33 mouse cellular contexts compared by ENCODE assay signal in genomic region chr11:106102866-106103265, GRCm38 (mm10). TPM values are rescaled to one million over a fixed set of nuclear protein-coding genes. Genes with fewer than 3 reads are reported as not detected.
A peak's percentile ranks its signal among the peaks of the same experiment; 100 is the strongest.
DNase-seq lines count a peak whose midpoint lies in the region; ATAC-seq and TF ChIP-seq lines count a peak whose summit lies in the region.
"Had no signal": no experiment of that assay in that cellular context is flagged by ENCODE, and none has a peak within 500 bp of the region (broad histone marks: within the 10 kb centered on the region; RNA-seq: fewer than 3 reads in every experiment).

No protein-coding gene starts in this region.

- peaks cover 30% of the 10 kb centered on the region for H3K36me3 ChIP-seq in heart, embryonic 10.5 days
- H3K36me3 ChIP-seq in liver, adult 2 months (ENCODE audit: control insufficient read depth, insufficient read depth, low read length) = peaks cover 2% of the 10 kb centered on the region; the same call in 1 of the 2 replicates
- H3K36me3 ChIP-seq in liver, embryonic 12.5 days = 0 out of 2 replicates have a peak, but pooled peaks cover 11% of the 10 kb centered on the region

- no peak overlapping the region for H3K4me3 ChIP-seq in heart, embryonic 10.5 days
- no peak overlapping the region for H3K4me3 ChIP-seq in liver, adult 2 months (ENCODE audit: insufficient read depth, low read depth, low read length)
- no peak overlapping the region for H3K4me3 ChIP-seq in liver, embryonic 12.5 days
- H3K4me3 ChIP-seq: forebrain, embryonic 10.5 days; forebrain, embryonic 13.5 days; heart, adult 2 months; hindbrain, embryonic 10.5 days had no signal

- H3K27me3 ChIP-seq in heart, embryonic 10.5 days (ENCODE audit: insufficient read depth, poor library complexity, severe bottlenecking) = no peaks in the 10 kb centered on the region
- no peaks in the 10 kb centered on the region for H3K27me3 ChIP-seq in liver, adult 2 months (ENCODE audit: control insufficient read depth, insufficient read depth, low read length)
- no peaks in the 10 kb centered on the region for H3K27me3 ChIP-seq in liver, embryonic 12.5 days (replicated peaks)
- H3K27me3 ChIP-seq: CH12.LX; forebrain, embryonic 13.5 days had no signal

- H3K9me3 ChIP-seq in heart, embryonic 10.5 days = no peaks in the 10 kb centered on the region
- H3K9me3 ChIP-seq in liver, embryonic 12.5 days (replicated peaks) = no peaks in the 10 kb centered on the region
- H3K9me3 ChIP-seq: forebrain, embryonic 10.5 days; forebrain, embryonic 13.5 days; G1E; hindbrain, embryonic 10.5 days had no signal

- no peaks in the 10 kb centered on the region for H3K4me1 ChIP-seq in heart, embryonic 10.5 days
- H3K4me1 ChIP-seq in liver, adult 2 months (ENCODE audit: control insufficient read depth, insufficient read depth, low read length) = peaks cover 12% of the 10 kb centered on the region
- no peaks in the 10 kb centered on the region for H3K4me1 ChIP-seq in liver, embryonic 12.5 days
- H3K4me1 ChIP-seq: forebrain, embryonic 10.5 days; forebrain, embryonic 13.5 days; hindbrain, embryonic 10.5 days had no signal

- intact Hi-C loops in gastrocnemius, postnatal 14 days (cut with DNase I; ENCODE audit: low total_unique reads) = no loop called here
- intact Hi-C loops in heart, postnatal 10 days (cut with DNase I) = no loop called here

- 0 out of 2 replicates have a peak overlapping the region, but pooled peaks have one; percentile 43 for H3K9ac ChIP-seq in liver, adult 2 months (ENCODE audit: low read depth, low read length)
- H3K9ac ChIP-seq in liver, embryonic 12.5 days = no peak overlapping the region
- H3K9ac ChIP-seq: forebrain, embryonic 13.5 days; hindbrain, embryonic 14.5 days had no signal

- no peak for TF ChIP-seq POLR2A in liver, adult 2 months (IDR thresholded peaks at IDR 0.05; ENCODE audit: extremely low read depth, insufficient read depth, low read length)

- 89% methylated on average over 3 of the region's 3 CpGs for WGBS in heart, embryonic 10.5 days
- 36% methylated on average over 3 of the region's 3 CpGs for WGBS in liver, adult 2 months
- WGBS in liver, embryonic 12.5 days (ENCODE audit: insufficient replicate concordance) = 65% methylated on average over 3 of the region's 3 CpGs

- no peak overlapping the region for H3K4me2 ChIP-seq in liver, embryonic 12.5 days
- H3K4me2 ChIP-seq: forebrain, embryonic 13.5 days; hindbrain, embryonic 14.5 days had no signal

- TF ChIP-seq CTCF in liver, adult 2 months (IDR thresholded peaks at IDR 0.05; ENCODE audit: low read depth, low read length) = no peak

- peak; percentile 16 for DNase-seq in gastrocnemius, postnatal 14 days
- DNase-seq in gastrocnemius, adult 8-10 months (ENCODE audit: low spot score in 2 of 2) = no peak
- peak; percentile 22 to 24 for DNase-seq in heart, postnatal 10 days
- no peak for DNase-seq in heart, embryonic 10.5 days (ENCODE audit: low spot score)
- peak; percentile 82 for DNase-seq in liver, adult 2 months (ENCODE audit: extremely low read depth, low read depth, low spot score)
- peak; percentile 30 for DNase-seq in brain, adult 2 months (ENCODE audit: low read depth, low spot score)
- DNase-seq in cerebellum, adult 11-12 months = no peak
- DNase-seq: adrenal gland, adult 8-10 months; adrenal gland, postnatal 25 days; B cell, adult 2 months; cerebellum, adult 11 months; cerebellum, adult 8-10 months; cerebellum, postnatal 14 days; gastrocnemius, postnatal 25 days; heart, postnatal 36 days; kidney, adult 18-20 months; kidney, adult 9 months had no signal

- ATAC-seq in liver, embryonic 12.5 days = no peak
- ATAC-seq: forebrain, embryonic 13.5 days; forebrain, embryonic 16.5 days; hindbrain, postnatal 0 days; inflammation-experienced regulatory T-cells, adult 6 months; intestine, embryonic 16.5 days had no signal

- H3K27ac ChIP-seq in heart, embryonic 10.5 days = no peak overlapping the region
- H3K27ac ChIP-seq in liver, adult 2 months (replicated peaks; ENCODE audit: insufficient read depth, low read depth, low read length) = no peak overlapping the region
- no peak overlapping the region for H3K27ac ChIP-seq in liver, embryonic 12.5 days
- H3K27ac ChIP-seq: forebrain, embryonic 10.5 days; forebrain, embryonic 13.5 days; heart, adult 2 months; hindbrain, embryonic 10.5 days; hindbrain, embryonic 14.5 days; hindbrain, postnatal 0 days had no signal

- peaks cover 13% of the 10 kb centered on the region; the same call in 1 of the 2 replicates for H3K79me2 ChIP-seq in liver, adult 2 months (ENCODE audit: control insufficient read depth, insufficient read depth, low read length)

RNA-seq across cellular contexts. Expression of gene Map3k3, which starts 18.5 kb away (rescaled TPM):
- total RNA-seq in gastrocnemius, postnatal 14 days (2021) = 10 to 100 TPM; 22.1 to 22.7 TPM
- total RNA-seq in gastrocnemius, adult 8-10 months (2022) = 10 to 100 TPM; 20.6 to 24.8 (median 22.5) TPM
- total RNA-seq in heart, postnatal 10 days (2021) = 10 to 100 TPM; 50.5 to 50.6 TPM
- polyA plus RNA-seq in heart, embryonic 10.5 days (2016; fragmentation: Nextera tagmentation; extraction: Ambion mirVana) = 24.1 and 25.1 TPM in 2 replicates
- total RNA-seq in liver, adult 2 months (2014; rRNA removed) = 12.3 and 14.9 TPM in 2 replicates
- polyA plus RNA-seq in liver, adult 2 months (2012; rRNA removed) = 7.6 and 9.7 TPM in 2 replicates
- polyA plus RNA-seq in liver, embryonic 12.5 days (2016; fragmentation: Nextera tagmentation; extraction: Ambion mirVana) = 9.7 and 11.2 TPM in 2 replicates

RNA-seq across cellular contexts. Expression of gene Taco1, which starts 37.0 kb away (rescaled TPM):
- total RNA-seq in gastrocnemius, postnatal 14 days (2021) = 10 to 100 TPM; 38.8 to 42.5 TPM
- total RNA-seq in gastrocnemius, adult 8-10 months (2022) = 10 to 100 TPM; 35.8 to 42.1 (median 39.3) TPM
- total RNA-seq in heart, postnatal 10 days (2021) = 10 to 100 TPM; 49.4 to 50.1 TPM
- polyA plus RNA-seq in heart, embryonic 10.5 days (2016; fragmentation: Nextera tagmentation; extraction: Ambion mirVana) = 11.5 and 11.6 TPM in 2 replicates
- total RNA-seq in liver, adult 2 months (2014; rRNA removed) = 31.3 and 33.7 TPM in 2 replicates
- polyA plus RNA-seq in liver, adult 2 months (2012; rRNA removed) = 19.1 and 20.0 TPM in 2 replicates
- 9.6 and 10.6 TPM in 2 replicates for polyA plus RNA-seq in liver, embryonic 12.5 days (2016; fragmentation: Nextera tagmentation; extraction: Ambion mirVana)

RNA-seq across cellular contexts. Expression of gene Gm10840, which starts 57.8 kb away (rescaled TPM):
- not detected for total RNA-seq in gastrocnemius, postnatal 14 days (2021)
- total RNA-seq in gastrocnemius, adult 8-10 months (2022) = not detected
- total RNA-seq in heart, postnatal 10 days (2021) = not detected
- not detected in 2 replicates for polyA plus RNA-seq in heart, embryonic 10.5 days (2016; fragmentation: Nextera tagmentation; extraction: Ambion mirVana)
- not detected in 2 replicates for total RNA-seq in liver, adult 2 months (2014; rRNA removed)
- polyA plus RNA-seq in liver, adult 2 months (2012; rRNA removed) = not detected in 2 replicates
- not detected in 2 replicates for polyA plus RNA-seq in liver, embryonic 12.5 days (2016; fragmentation: Nextera tagmentation; extraction: Ambion mirVana)
- total RNA-seq: adrenal gland, adult 8-10 months; adrenal gland, postnatal 25 days; CH12.LX; G1E; gastrocnemius, postnatal 25 days; heart, adult 2 months; heart, postnatal 36 days; hindbrain, postnatal 0 days had no signal
- polyA plus RNA-seq: embryonic facial prominence, embryonic 11.5 days; embryonic facial prominence, embryonic 14.5 days; forebrain, embryonic 13.5 days; G1E; heart, adult 2 months; heart, embryonic 14.5 days; heart, postnatal 0 days; hindbrain, embryonic 14.5 days; hindbrain, postnatal 0 days; inflammation-experienced regulatory T-cells, adult 6 months; intestine, embryonic 16.5 days had no signal

RNA-seq across cellular contexts. Expression of gene Limd2, which starts 57.8 kb away (rescaled TPM):
- 1 to 10 TPM; 5.9 to 8.6 TPM for total RNA-seq in gastrocnemius, postnatal 14 days (2021)
- total RNA-seq in gastrocnemius, adult 8-10 months (2022) = 1 to 10 TPM; 2.2 to 2.8 (median 2.4) TPM
- 10 to 100 TPM; 13.6 to 14.1 TPM for total RNA-seq in heart, postnatal 10 days (2021)
- 172 and 261 TPM in 2 replicates for polyA plus RNA-seq in heart, embryonic 10.5 days (2016; fragmentation: Nextera tagmentation; extraction: Ambion mirVana)
- 9.4 and 9.7 TPM in 2 replicates for total RNA-seq in liver, adult 2 months (2014; rRNA removed)
- polyA plus RNA-seq in liver, adult 2 months (2012; rRNA removed) = 21.8 and 26.3 TPM in 2 replicates
- 109 and 112 TPM in 2 replicates for polyA plus RNA-seq in liver, embryonic 12.5 days (2016; fragmentation: Nextera tagmentation; extraction: Ambion mirVana)

Comparison
In these comparisons a context has a peak if more than half of its experiments do, and no peak if none do; other contexts are left out.
1. DNase-seq: peak in gastrocnemius, postnatal 14 days (single experiment), heart, postnatal 10 days (2 of 2), liver, adult 2 months (single experiment) and brain, adult 2 months (single experiment); none in gastrocnemius, adult 8-10 months (0 of 2), heart, embryonic 10.5 days (single experiment) and cerebellum, adult 11-12 months (single experiment).